Mouse (Mus musculus): ENCODE measurements around the gene Col1a1.

DNA sequence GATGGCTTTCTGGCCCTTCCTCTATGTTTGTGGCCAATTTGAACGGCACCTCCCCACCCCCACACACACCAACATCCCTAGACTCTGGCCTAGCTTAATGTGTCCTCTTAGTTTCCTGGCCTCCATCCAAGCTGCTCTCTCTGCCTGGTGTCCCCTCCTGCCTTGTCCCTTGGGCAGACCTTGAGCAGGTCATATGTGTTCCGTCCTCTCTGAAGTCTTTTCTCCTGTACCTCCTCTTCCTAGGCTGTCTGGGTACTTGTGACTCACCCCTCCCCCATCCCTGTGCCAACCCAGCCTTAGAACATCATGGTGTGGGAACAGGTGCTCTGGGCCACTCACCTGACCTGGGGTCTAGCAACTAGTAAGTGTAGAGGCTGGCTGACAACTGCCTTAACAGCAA lies 38.9 kb downstream of the Col1a1 start:
- TF ChIP-seq POLR2A (IDR thresholded peaks at IDR 0.05; ENCODE audit: borderline replicate concordance, extremely low read depth, low read depth, low read length) (no peak), CTCF (IDR thresholded peaks at IDR 0.05; ENCODE audit: insufficient read depth, low read length) (no peak)
